Mouse (Mus musculus): ENCODE results near the gene Cfap74.

DNA sequence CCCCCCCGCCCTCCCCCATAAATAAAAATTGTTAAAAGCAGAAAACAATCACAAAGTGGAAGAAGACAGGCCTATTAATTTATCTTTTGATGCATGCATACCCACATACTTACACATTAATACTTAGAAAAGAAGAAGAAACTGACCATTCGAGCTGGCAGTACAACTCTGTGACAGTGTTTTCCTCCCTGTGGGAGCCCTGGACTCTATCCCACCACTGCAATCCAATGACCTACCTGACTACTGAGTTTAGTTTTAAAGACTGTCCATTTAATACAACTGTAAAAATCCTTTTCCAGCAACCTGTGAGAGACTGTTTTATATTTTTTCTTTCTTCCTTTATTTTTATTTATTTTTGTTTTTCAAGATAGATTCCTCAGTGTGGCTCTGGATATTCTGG, 92.1 kb downstream of the Cfap74 start:
- TF ChIP-seq CTCF (IDR thresholded peaks at IDR 0.05) (no peak), EP300 (IDR thresholded peaks at IDR 0.05; ENCODE audit: insufficient read depth, low read depth, low read length) (no peak)
